Mouse (Mus musculus): ENCODE data around the gene Olfr1410.

GRCm38 (mm10) chr1:92618360-92618759, 12.8 kb downstream of the Olfr1410 start:
- TF ChIP-seq POLR2A (IDR thresholded peaks at IDR 0.05; ENCODE audit: insufficient read depth, low read length), result no peak
- no peak for TF ChIP-seq CTCF (IDR thresholded peaks at IDR 0.05; ENCODE audit: low read depth, low read length)
- TF ChIP-seq EP300 (IDR thresholded peaks at IDR 0.05; ENCODE audit: insufficient read depth, low read depth, low read length), result no peak

Measured in ES-Bruce4 (cell line).